Mouse (Mus musculus) limb, embryonic 14.5 days (tissue): ENCODE results near the gene Spib. TPM values are rescaled to one million over a fixed set of nuclear protein-coding genes. Genes with fewer than 3 reads are reported as not detected.

Experiments used
- ATAC-seq: fragments of 200-750 bp; cut with Nextera tagmentation; 2 replicates; pipeline ENCODE4 v1.8.0; 2017; ENCODE audit warnings: low read depth, moderate number of reproducible peaks, moderate TSS enrichment; ENCODE audit not compliant: low FRiP score
- DNase-seq: peaks from one replicate; pipeline ENCODE4 v3.0.0-alpha.2; 2015; ENCODE audit warnings: low spot score
- H3K27ac ChIP-seq: fragments of 300-500 bp; sonication (generic); replicated peaks from 2 replicates; pipeline ENCODE4 v1.5.1; 2014; ENCODE audit warnings: low read depth, mild to moderate bottlenecking, low read length, moderate library complexity, mixed read lengths
- H3K27me3 ChIP-seq: fragments of 300-500 bp; sonication (generic); 2 replicates; pipeline ENCODE4 v1.6.1; 2014; ENCODE audit warnings: low read length, mixed read lengths; ENCODE audit not compliant: control insufficient read depth, insufficient read depth
- H3K36me3 ChIP-seq: fragments of 300-500 bp; sonication (generic); 2 replicates; pipeline ENCODE4 v1.6.1; 2014; ENCODE audit warnings: mild to moderate bottlenecking, low read length, moderate library complexity, mixed read lengths; ENCODE audit not compliant: control insufficient read depth, insufficient read depth
- H3K4me1 ChIP-seq: fragments of 300-500 bp; sonication (generic); 2 replicates; pipeline ENCODE4 v1.6.1; 2014; ENCODE audit warnings: antibody characterized with exemption, low read length, mixed read lengths; ENCODE audit not compliant: control insufficient read depth, insufficient read depth
- H3K4me2 ChIP-seq: fragments of 300-500 bp; sonication (generic); replicated peaks from 2 replicates; pipeline ENCODE4 v1.6.1; 2014; ENCODE audit warnings: low read depth, mild to moderate bottlenecking, low read length, moderate library complexity; ENCODE audit not compliant: severe bottlenecking
- H3K4me3 ChIP-seq: fragments of 300-500 bp; sonication (generic); replicated peaks from 2 replicates; pipeline ENCODE4 v1.5.1; 2014; ENCODE audit warnings: low read length
- H3K9ac ChIP-seq: fragments of 300-500 bp; sonication (generic); 2 replicates; pipeline ENCODE4 v1.6.1; 2014; ENCODE audit warnings: mild to moderate bottlenecking, low read depth, low read length, moderate library complexity; ENCODE audit not compliant: severe bottlenecking
- H3K9me3 ChIP-seq: fragments of 300-500 bp; sonication (generic); 2 replicates; pipeline ENCODE4 v1.6.1; 2016; ENCODE audit warnings: low read length; ENCODE audit not compliant: control insufficient read depth
- POLR2A ChIP-seq: fragments of 200-500 bp; IDR thresholded peaks from 2 replicates; pipeline ENCODE4 v1.8.0; 2012; ENCODE audit warnings: inconsistent platforms, mild to moderate bottlenecking, moderate library complexity, borderline replicate concordance; ENCODE audit not compliant: insufficient read depth, insufficient read length; ENCODE audit errors: extremely low read depth
- WGBS: fragments of 180-500 bp; shearing (Covaris S2); extraction: QIAGEN DNeasy Blood & Tissue Kit; methylation state at CpG from one replicate; pipeline ENCODE4 v1.1.7; 2014; 5-methylcytosine and 5-hydroxymethylcytosine counted together
- polyA plus RNA-seq, 2 experiments: library from polyadenylated mRNA; depleted of rRNA in 1 of 2; stranded (reverse) in 1 of 2; unstranded in 1 of 2; fragments of >200 nt; fragmentation: Nextera tagmentation in 1 of 2; extraction: Ambion mirVana in 1 of 2; gene quantifications; 2 replicates each; pipeline versions ENCODE4 v1.2.1 to v1.2.3; 2012 to 2014

Spib gene
- polyA plus RNA-seq, 2 experiments = 0.59 to 1.1 TPM

- peak overlapping the region; percentile 89 for H3K4me2 ChIP-seq
- H3K9ac ChIP-seq = peak overlapping the region; percentile 47
- no peaks in the 10 kb centered on the region for H3K9me3 ChIP-seq
- 5% methylated on average over 39 of the region's 40 CpGs for WGBS
- peak overlapping the region; percentile 39 for H3K4me3 ChIP-seq
- peaks cover 45% of the 10 kb centered on the region for H3K27me3 ChIP-seq
- peak; percentile 71 for DNase-seq
- TF ChIP-seq POLR2A = no peak
- H3K4me1 ChIP-seq = peaks cover 7% of the 10 kb centered on the region
- ATAC-seq = peak; percentile 51; the same call in 1 of the 2 replicates
- no peak overlapping the region for H3K27ac ChIP-seq
- H3K36me3 ChIP-seq = peaks cover 6% of the 10 kb centered on the region
These were observed 4.1 kb downstream of the Spib start for GRCm38 (mm10) chr7:44527483-44528398.

GRCm38 (mm10) chr7:44526414-44527154 lies 5.3 kb downstream of the Spib start:
- H3K9ac ChIP-seq = no peak overlapping the region
- H3K4me2 ChIP-seq = no peak overlapping the region
- H3K27ac ChIP-seq = no peak overlapping the region
- no peak for TF ChIP-seq POLR2A
- H3K4me1 ChIP-seq = peaks cover 7% of the 10 kb centered on the region
- H3K36me3 ChIP-seq = no peaks in the 10 kb centered on the region
- peaks cover 55% of the 10 kb centered on the region for H3K27me3 ChIP-seq
- no peak overlapping the region for H3K4me3 ChIP-seq
- H3K9me3 ChIP-seq = no peaks in the 10 kb centered on the region
- ATAC-seq (no peak), DNase-seq (no peak)
- 86% methylated on average over 14 of the region's 14 CpGs for WGBS

- ATAC-seq = no peak
- 12% methylated on average over 21 of the region's 22 CpGs for WGBS
- no peak for TF ChIP-seq POLR2A
These were observed 6.6 kb downstream of the Spib start for GRCm38 (mm10) chr7:44525126-44525832.

GRCm38 (mm10) chr7:44524502-44524901 lies 7.4 kb downstream of the Spib start, which contains the start of gene Mybpc2:
Mybpc2 (minus strand) TSS chr7:44524656.
- DNase-seq = no peak
- WGBS = 20% methylated on average over 12 of the region's 12 CpGs
- ATAC-seq = no peak
- Histone ChIP-seq H3K9me3 (no peaks in the 10 kb centered on the region), H3K27ac (no peak within 1 kb of the TSS), H3K4me2 (no peak within 1 kb of the TSS), H3K36me3 (no peaks in the 10 kb centered on the region), H3K27me3 (peaks cover 62% of the 10 kb centered on the region), H3K4me1 (peaks cover 7% of the 10 kb centered on the region), H3K9ac (no peak within 1 kb of the TSS), H3K4me3 (no peak within 1 kb of the TSS)
- no peak for TF ChIP-seq POLR2A

More at GRCm38 (mm10) chr7:44525126-44525832, 6.6 kb downstream of the Spib start:
- peaks cover 65% of the 10 kb centered on the region for H3K27me3 ChIP-seq
- H3K9me3 ChIP-seq = no peaks in the 10 kb centered on the region
- no peak for DNase-seq
- H3K36me3 ChIP-seq = no peaks in the 10 kb centered on the region
- H3K4me1 ChIP-seq = peaks cover 7% of the 10 kb centered on the region
- no peak overlapping the region for H3K27ac ChIP-seq
- no peak overlapping the region for H3K9ac ChIP-seq
- H3K4me3 ChIP-seq = no peak overlapping the region
- H3K4me2 ChIP-seq = no peak overlapping the region

GRCm38 (mm10) chr7:44523056-44523455 lies 8.8 kb downstream of the Spib start:
- Histone ChIP-seq H3K27ac (no peak overlapping the region), H3K4me3 (no peak overlapping the region), H3K36me3 (no peaks in the 10 kb centered on the region), H3K4me2 (no peak overlapping the region), H3K27me3 (peaks cover 58% of the 10 kb centered on the region), H3K4me1 (peaks cover 4% of the 10 kb centered on the region), H3K9me3 (no peaks in the 10 kb centered on the region), H3K9ac (no peak overlapping the region)
- no peak for ATAC-seq
- DNase-seq = no peak
- TF ChIP-seq POLR2A = no peak
- 76% methylated on average over 2 of the region's 2 CpGs for WGBS
